Mouse (Mus musculus): ENCODE data around the gene Bola2. TPM values are rescaled to one million over a fixed set of nuclear protein-coding genes. Genes with fewer than 3 reads are reported as not detected.

Gene Bola2
- polyA plus RNA-seq, 1 experiment from 2014 or later, result 114 TPM

GRCm38 (mm10) chr7:126746066-126746465, 50.9 kb downstream of the Bola2 start:
- no peak overlapping the region for H3K9ac ChIP-seq
- 83% methylated on average over 12 of the region's 12 CpGs for WGBS
- H3K27me3 ChIP-seq (replicated peaks), result no peaks in the 10 kb centered on the region
- H3K36me3 ChIP-seq, result no peaks in the 10 kb centered on the region
- H3K9me3 ChIP-seq, result no peaks in the 10 kb centered on the region
- no peak overlapping the region for H3K4me3 ChIP-seq (replicated peaks)
- no peak for ATAC-seq (ENCODE audit: insufficient read depth, low FRiP score, low read depth)
- no peak overlapping the region for H3K4me2 ChIP-seq
- H3K4me1 ChIP-seq, result 0 out of 2 replicates have a peak, but pooled peaks cover 4% of the 10 kb centered on the region
- peak overlapping the region; percentile 49 for H3K27ac ChIP-seq

- Histone ChIP-seq H3K27me3 (replicated peaks) (no peaks in the 10 kb centered on the region), H3K9me3 (no peaks in the 10 kb centered on the region), H3K4me3 (replicated peaks) (no peak overlapping the region), H3K9ac (no peak overlapping the region), H3K4me2 (no peak overlapping the region), H3K4me1 (0 out of 2 replicates have a peak, but pooled peaks cover 4% of the 10 kb centered on the region), H3K36me3 (no peaks in the 10 kb centered on the region), H3K27ac (peak overlapping the region; percentile 67)
- 27% methylated on average over 6 of the region's 6 CpGs for WGBS
- ATAC-seq (ENCODE audit: insufficient read depth, low FRiP score, low read depth), result 0 out of 2 replicates have a peak, but pooled peaks have one; percentile 39
These were observed 51.6 kb downstream of the Bola2 start for GRCm38 (mm10) chr7:126746798-126747197.

GRCm38 (mm10) chr7:126748824-126749223, 53.6 kb downstream of the Bola2 start:
- WGBS, result 66% methylated on average over 7 of the region's 7 CpGs
- H3K4me2 ChIP-seq, result no peak overlapping the region
- no peak for ATAC-seq (ENCODE audit: insufficient read depth, low FRiP score, low read depth)

More at GRCm38 (mm10) chr7:126748824-126749223, 53.6 kb downstream of the Bola2 start:
- H3K27me3 ChIP-seq (replicated peaks), result no peaks in the 10 kb centered on the region
- no peaks in the 10 kb centered on the region for H3K36me3 ChIP-seq
- no peak overlapping the region for H3K9ac ChIP-seq
- no peaks in the 10 kb centered on the region for H3K9me3 ChIP-seq
- H3K4me3 ChIP-seq (replicated peaks), result no peak overlapping the region
- H3K4me1 ChIP-seq, result 0 out of 2 replicates have a peak, but pooled peaks cover 4% of the 10 kb centered on the region
- H3K27ac ChIP-seq, result peak overlapping the region; percentile 26; the same call in 1 of the 2 replicates

Other genes starting within 250 kb of the Bola2 start
- 1.7 and 5.7 TPM in 2 replicates for gene Atp2a1, start 232.3 kb upstream of the Bola2 start, polyA plus RNA-seq (2015; fragmentation: Nextera tagmentation; extraction: Ambion mirVana)
- gene Sh2b1, start 220.0 kb upstream of the Bola2 start, polyA plus RNA-seq (2015; fragmentation: Nextera tagmentation; extraction: Ambion mirVana), result 39.2 and 44.4 TPM in 2 replicates
- 149 and 158 TPM in 2 replicates for gene Tufm, start 208.0 kb upstream of the Bola2 start, polyA plus RNA-seq (2015; fragmentation: Nextera tagmentation; extraction: Ambion mirVana)
- 44.5 and 53.3 TPM in 2 replicates for gene Atxn2l, start 192.0 kb upstream of the Bola2 start, polyA plus RNA-seq (2015; fragmentation: Nextera tagmentation; extraction: Ambion mirVana)
- 188 and 196 TPM in 2 replicates for gene Eif3c, start 129.0 kb upstream of the Bola2 start, polyA plus RNA-seq (2015; fragmentation: Nextera tagmentation; extraction: Ambion mirVana)
- gene Apobr, start 110.5 kb upstream of the Bola2 start, polyA plus RNA-seq (2015; fragmentation: Nextera tagmentation; extraction: Ambion mirVana), result 1.2 and 1.3 TPM in 2 replicates
- 30.4 and 33.1 TPM in 2 replicates for gene Cln3, start 109.6 kb upstream of the Bola2 start, polyA plus RNA-seq (2015; fragmentation: Nextera tagmentation; extraction: Ambion mirVana)
- gene Il27, start 100.5 kb upstream of the Bola2 start, polyA plus RNA-seq (2015; fragmentation: Nextera tagmentation; extraction: Ambion mirVana), result 0.13 and 0.26 TPM in 2 replicates
- gene Nupr1, start 64.5 kb upstream of the Bola2 start, polyA plus RNA-seq (2015; fragmentation: Nextera tagmentation; extraction: Ambion mirVana), result 156 and 197 TPM in 2 replicates
- gene Sgf29, start 46.1 kb upstream of the Bola2 start, polyA plus RNA-seq (2015; fragmentation: Nextera tagmentation; extraction: Ambion mirVana), result 43.5 and 53.8 TPM in 2 replicates
- gene Sult1a1, start 19.0 kb upstream of the Bola2 start, polyA plus RNA-seq (2015; fragmentation: Nextera tagmentation; extraction: Ambion mirVana), result 7.1 and 9.7 TPM in 2 replicates
- 7.9 and 9.6 TPM in 2 replicates for gene Slx1b, start 383 bp downstream of the Bola2 start, polyA plus RNA-seq (2015; fragmentation: Nextera tagmentation; extraction: Ambion mirVana)
- 50.1 and 51.9 TPM in 2 replicates for gene Coro1a, start 12.4 kb downstream of the Bola2 start, polyA plus RNA-seq (2015; fragmentation: Nextera tagmentation; extraction: Ambion mirVana)
- 99.9 TPM in 2 replicates for gene Mapk3, start 64.2 kb downstream of the Bola2 start, polyA plus RNA-seq (2015; fragmentation: Nextera tagmentation; extraction: Ambion mirVana)
- 3.1 and 3.3 TPM in 2 replicates for gene Gdpd3, start 70.9 kb downstream of the Bola2 start, polyA plus RNA-seq (2015; fragmentation: Nextera tagmentation; extraction: Ambion mirVana)
- 81.9 and 93.0 TPM in 2 replicates for gene Ypel3, start 81.6 kb downstream of the Bola2 start, polyA plus RNA-seq (2015; fragmentation: Nextera tagmentation; extraction: Ambion mirVana)
- gene Tbx6, start 86.1 kb downstream of the Bola2 start, polyA plus RNA-seq (2015; fragmentation: Nextera tagmentation; extraction: Ambion mirVana), result 0.46 and 0.66 TPM in 2 replicates
- gene Ppp4c, start 97.1 kb downstream of the Bola2 start, polyA plus RNA-seq (2015; fragmentation: Nextera tagmentation; extraction: Ambion mirVana), result 237 and 240 TPM in 2 replicates
- gene Fam57b, start 102.3 kb downstream of the Bola2 start, polyA plus RNA-seq (2015; fragmentation: Nextera tagmentation; extraction: Ambion mirVana), result 0.73 and 0.74 TPM in 2 replicates
- gene 4930451I11Rik, start 136.2 kb downstream of the Bola2 start, polyA plus RNA-seq (2015; fragmentation: Nextera tagmentation; extraction: Ambion mirVana), result not detected in 2 replicates
- gene Doc2a, start 152.0 kb downstream of the Bola2 start, polyA plus RNA-seq (2015; fragmentation: Nextera tagmentation; extraction: Ambion mirVana), result 0.62 and 0.74 TPM in 2 replicates
- gene Hirip3, start 166.6 kb downstream of the Bola2 start, polyA plus RNA-seq (2015; fragmentation: Nextera tagmentation; extraction: Ambion mirVana), result 28.5 and 28.8 TPM in 2 replicates
- 60.1 and 68.3 TPM in 2 replicates for gene Ino80e, start 167.0 kb downstream of the Bola2 start, polyA plus RNA-seq (2015; fragmentation: Nextera tagmentation; extraction: Ambion mirVana)
- 38.3 and 40.1 TPM in 2 replicates for gene Taok2, start 189.3 kb downstream of the Bola2 start, polyA plus RNA-seq (2015; fragmentation: Nextera tagmentation; extraction: Ambion mirVana)
- gene Tmem219, start 227.5 kb downstream of the Bola2 start, polyA plus RNA-seq (2015; fragmentation: Nextera tagmentation; extraction: Ambion mirVana), result 32.0 and 33.4 TPM in 2 replicates
- gene Kctd13, start 233.5 kb downstream of the Bola2 start, polyA plus RNA-seq (2015; fragmentation: Nextera tagmentation; extraction: Ambion mirVana), result 15.0 and 15.1 TPM in 2 replicates

Data from stomach, embryonic 15.5 days (tissue).